Mouse (Mus musculus) neural tube, embryonic 14.5 days (tissue): ENCODE measurements around the gene Tssk2. TPM values are rescaled to one million over a fixed set of nuclear protein-coding genes. Genes with fewer than 3 reads are reported as not detected.
A peak's percentile ranks its signal among the peaks of the same experiment; 100 is the strongest.

Experiments used
- ATAC-seq: fragments of 200-750 bp; cut with Nextera tagmentation; 2 replicates; pipeline ENCODE4 v1.8.0; 2017; ENCODE audit warnings: low read depth, mild to moderate bottlenecking, moderate TSS enrichment, moderate library complexity
- H3K27ac ChIP-seq: fragments of 300-500 bp; sonication (generic); 2 replicates; pipeline ENCODE4 v1.5.1; 2014; ENCODE audit warnings: low read depth, mild to moderate bottlenecking, control low read depth, low read length, moderate library complexity, mixed read lengths
- H3K27me3 ChIP-seq: fragments of 300-500 bp; sonication (generic); 2 replicates; pipeline ENCODE4 v1.6.1; 2014; ENCODE audit warnings: low read length; ENCODE audit not compliant: control insufficient read depth, insufficient read depth
- H3K36me3 ChIP-seq: fragments of 300-500 bp; sonication (generic); 2 replicates; pipeline ENCODE4 v1.6.1; 2014; ENCODE audit warnings: low read length, mixed read lengths; ENCODE audit not compliant: control insufficient read depth, insufficient read depth
- H3K4me1 ChIP-seq: fragments of 300-500 bp; sonication (generic); 2 replicates; pipeline ENCODE4 v1.6.1; 2014; ENCODE audit warnings: low read length; ENCODE audit not compliant: control insufficient read depth, insufficient read depth
- H3K4me2 ChIP-seq: fragments of 300-500 bp; sonication (generic); 2 replicates; pipeline ENCODE4 v1.6.1; 2014; ENCODE audit warnings: mild to moderate bottlenecking, low read depth, low read length, control low read depth
- H3K4me3 ChIP-seq: fragments of 300-500 bp; sonication (generic); 2 replicates; pipeline ENCODE4 v1.5.1; 2014; ENCODE audit warnings: low read depth, low read length, control low read depth, mixed read lengths
- H3K9ac ChIP-seq: fragments of 300-500 bp; sonication (generic); replicated peaks from 2 replicates; pipeline ENCODE4 v1.6.1; 2014; ENCODE audit warnings: low read depth, mild to moderate bottlenecking, control low read depth, low read length, mixed read lengths
- H3K9me3 ChIP-seq: fragments of 300-500 bp; sonication (generic); 2 replicates; pipeline ENCODE4 v1.6.1; 2016; ENCODE audit warnings: low read length; ENCODE audit not compliant: control insufficient read depth
- WGBS: fragments of 180-500 bp; shearing (Covaris S2); extraction: QIAGEN DNeasy Blood & Tissue Kit; methylation state at CpG from one replicate; pipeline ENCODE4 v1.1.7; 2014; 5-methylcytosine and 5-hydroxymethylcytosine counted together
- polyA plus RNA-seq: library from polyadenylated mRNA; unstranded; fragments of >200 nt; fragmentation: Nextera tagmentation; extraction: Ambion mirVana; gene quantifications from 2 replicates; pipeline ENCODE4 v1.2.1, GENCODE M21; 2014

Tssk2 gene
- polyA plus RNA-seq, 1 experiment from 2014 or later: not detected

DNA sequence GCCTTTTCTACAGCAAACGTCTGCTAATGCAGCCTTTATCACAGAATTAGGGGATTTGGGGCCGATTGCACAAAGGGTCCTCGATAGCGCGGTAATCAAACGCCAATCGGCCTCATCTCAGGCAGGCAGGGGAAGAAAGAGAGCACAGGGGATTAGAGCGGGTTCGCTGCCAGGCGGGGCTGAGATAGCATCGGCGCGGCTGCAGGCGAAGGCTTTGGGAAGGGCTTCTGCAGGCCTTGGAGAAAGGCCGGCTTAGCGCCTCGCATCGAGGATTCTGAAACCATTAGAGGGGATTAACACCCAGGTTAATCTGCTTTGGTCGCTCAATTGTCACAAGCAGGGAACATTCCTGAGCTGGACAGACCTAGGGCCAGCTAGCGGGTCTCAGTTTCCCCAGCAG, 22.1 kb downstream of the Tssk2 start:
- no peak for ATAC-seq
- Histone ChIP-seq H3K27me3 (peaks cover 16% of the 10 kb centered on the region), H3K4me2 (peak overlapping the region; percentile 0; the same call in 1 of the 2 replicates), H3K9ac (no peak overlapping the region; the same call in 1 of the 2 replicates), H3K36me3 (peaks cover 6% of the 10 kb centered on the region), H3K9me3 (no peaks in the 10 kb centered on the region), H3K4me1 (peaks cover 18% of the 10 kb centered on the region), H3K4me3 (no peak overlapping the region), H3K27ac (no peak overlapping the region)
- WGBS: 13% methylated on average over 20 of the region's 20 CpGs

DNA sequence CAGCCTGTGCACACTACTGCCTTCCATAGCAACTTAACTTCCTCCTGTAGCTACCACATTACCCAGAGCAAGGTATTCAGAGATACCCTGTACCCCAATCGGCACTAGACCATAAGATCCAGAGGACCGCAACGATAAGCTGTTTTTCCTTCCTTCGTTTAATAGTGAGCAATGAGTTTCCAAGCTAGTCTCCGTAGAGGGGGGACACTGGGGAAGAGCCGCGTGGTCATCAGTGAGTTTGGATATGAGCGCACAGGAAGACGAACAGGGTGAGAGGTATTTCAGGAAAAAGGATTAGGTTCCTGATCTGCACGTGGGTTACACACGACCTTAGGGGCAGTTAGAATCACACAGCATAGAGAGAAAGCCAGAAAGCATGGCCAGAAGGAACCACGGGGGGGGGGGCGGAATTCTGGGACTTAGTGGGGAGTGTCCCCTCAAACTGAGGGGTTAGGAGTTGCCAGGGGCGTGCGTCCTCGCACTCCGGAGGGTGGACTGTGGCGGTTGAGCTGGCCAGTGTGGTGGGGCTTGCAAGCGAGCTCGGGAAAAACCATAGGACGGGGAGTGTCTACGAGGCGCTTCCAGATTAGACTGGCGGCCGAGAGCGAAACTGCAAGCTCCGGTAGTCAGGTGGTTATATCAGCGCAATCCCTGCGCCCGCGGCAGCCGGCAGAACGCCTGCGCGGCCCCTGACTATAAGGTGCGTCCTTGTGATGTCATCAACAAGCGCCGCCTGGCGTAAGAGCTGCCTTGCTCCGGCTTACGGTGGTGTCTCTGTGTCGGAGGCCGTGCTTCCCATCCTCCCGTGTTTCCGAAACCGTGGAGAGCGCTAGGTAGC, 23.1 kb downstream of the Tssk2 start:
- H3K4me1 ChIP-seq: peaks cover 25% of the 10 kb centered on the region
- no peaks in the 10 kb centered on the region for H3K9me3 ChIP-seq
- peak overlapping the region; percentile 92 for H3K9ac ChIP-seq
- H3K27me3 ChIP-seq: peaks cover 6% of the 10 kb centered on the region; the same call in 1 of the 2 replicates
- peaks cover 11% of the 10 kb centered on the region for H3K36me3 ChIP-seq
- H3K4me3 ChIP-seq: peak overlapping the region; percentile 77
- peak overlapping the region; percentile 92 for H3K27ac ChIP-seq
- H3K4me2 ChIP-seq: peak overlapping the region; percentile 98
- 2% methylated on average over 47 of the region's 47 CpGs for WGBS
- ATAC-seq: peak; percentile 94

GRCm38 (mm10) chr16:17922163-17922538, 23.7 kb downstream of the Tssk2 start:
- Histone ChIP-seq H3K9ac (peak overlapping the region; percentile 92), H3K4me3 (peak overlapping the region; percentile 77), H3K4me1 (peaks cover 31% of the 10 kb centered on the region), H3K36me3 (peaks cover 11% of the 10 kb centered on the region), H3K27ac (peak overlapping the region; percentile 92), H3K4me2 (peak overlapping the region; percentile 98), H3K9me3 (no peaks in the 10 kb centered on the region), H3K27me3 (peaks cover 4% of the 10 kb centered on the region; the same call in 1 of the 2 replicates)
- peak; percentile 10; the same call in 1 of the 2 replicates for ATAC-seq
- WGBS: under 1% methylated on average over 14 of the region's 14 CpGs

GRCm38 (mm10) chr16:17927351-17928082, 29.1 kb downstream of the Tssk2 start:
- Histone ChIP-seq H3K27me3 (no peaks in the 10 kb centered on the region), H3K9me3 (no peaks in the 10 kb centered on the region), H3K4me1 (peaks cover 21% of the 10 kb centered on the region), H3K27ac (peak overlapping the region; percentile 79), H3K36me3 (peaks cover 11% of the 10 kb centered on the region), H3K4me3 (peak overlapping the region; percentile 65), H3K4me2 (peak overlapping the region; percentile 74), H3K9ac (peak overlapping the region; percentile 87)
- WGBS: under 1% methylated on average over 65 of the region's 72 CpGs
- ATAC-seq: peak; percentile 49

GRCm38 (mm10) chr16:17928087-17928580, 29.7 kb downstream of the Tssk2 start, which contains the start of gene Slc25a1:
Gene Slc25a1, minus strand, starts transcription at chr16:17928219.
- H3K4me3 ChIP-seq: peak within 1 kb of the TSS; percentile 65
- peaks cover 15% of the 10 kb centered on the region for H3K4me1 ChIP-seq
- H3K9me3 ChIP-seq: no peaks in the 10 kb centered on the region
- peak within 1 kb of the TSS; percentile 79 for H3K27ac ChIP-seq
- ATAC-seq: peak; percentile 80
- H3K9ac ChIP-seq: peak within 1 kb of the TSS; percentile 87
- H3K27me3 ChIP-seq: no peaks in the 10 kb centered on the region
- WGBS: under 1% methylated on average over 37 of the region's 47 CpGs
- H3K4me2 ChIP-seq: peak within 1 kb of the TSS; percentile 74
- H3K36me3 ChIP-seq: peaks cover 11% of the 10 kb centered on the region

GRCm38 (mm10) chr16:17928627-17929104, 30.2 kb downstream of the Tssk2 start:
- Histone ChIP-seq H3K4me1 (peaks cover 12% of the 10 kb centered on the region), H3K27ac (peak overlapping the region; percentile 79), H3K27me3 (no peaks in the 10 kb centered on the region), H3K9me3 (no peaks in the 10 kb centered on the region), H3K9ac (peak overlapping the region; percentile 87), H3K4me3 (peak overlapping the region; percentile 65), H3K4me2 (peak overlapping the region; percentile 74), H3K36me3 (peaks cover 11% of the 10 kb centered on the region)
- peak; percentile 59 for ATAC-seq
- under 1% methylated on average over 9 of the region's 9 CpGs for WGBS

DNA sequence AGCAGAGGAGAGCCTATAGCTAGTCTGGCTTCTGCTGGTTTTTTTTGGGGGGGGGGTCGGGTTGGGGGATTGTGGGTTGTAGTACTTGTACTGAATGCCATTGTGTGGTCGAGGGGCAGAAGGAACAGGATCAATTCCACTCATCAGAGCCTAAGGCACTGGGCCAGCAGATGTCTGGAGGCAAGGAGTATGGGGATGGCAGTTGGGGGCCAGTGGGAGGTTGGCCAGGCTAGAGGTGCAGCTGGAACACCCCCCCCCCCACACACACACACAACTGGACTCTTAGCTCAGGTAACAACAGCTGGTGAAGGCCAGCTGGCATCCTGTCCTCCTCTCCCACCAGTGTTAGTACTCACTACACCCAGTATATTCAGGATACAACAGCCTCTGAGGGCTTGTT, 30.8 kb downstream of the Tssk2 start:
- Histone ChIP-seq H3K4me1 (peaks cover 12% of the 10 kb centered on the region), H3K36me3 (peaks cover 11% of the 10 kb centered on the region), H3K27ac (peak overlapping the region; percentile 79; the same call in 1 of the 2 replicates), H3K9ac (no peak overlapping the region), H3K4me3 (no peak overlapping the region), H3K4me2 (peak overlapping the region; percentile 74; the same call in 1 of the 2 replicates), H3K9me3 (no peaks in the 10 kb centered on the region), H3K27me3 (no peaks in the 10 kb centered on the region)
- peak; percentile 1; the same call in 1 of the 2 replicates for ATAC-seq
- WGBS: 0% methylated on average over 2 of the region's 2 CpGs

- Histone ChIP-seq H3K4me2 (no peak overlapping the region), H3K4me1 (peaks cover 12% of the 10 kb centered on the region), H3K36me3 (peaks cover 11% of the 10 kb centered on the region), H3K4me3 (no peak overlapping the region), H3K9ac (no peak overlapping the region), H3K27me3 (no peaks in the 10 kb centered on the region), H3K27ac (no peak overlapping the region), H3K9me3 (no peaks in the 10 kb centered on the region)
- ATAC-seq: no peak
- WGBS: 59% methylated on average over 2 of the region's 2 CpGs
These were observed 31.2 kb downstream of the Tssk2 start for GRCm38 (mm10) chr16:17929631-17930030.
